Mouse (Mus musculus) layer of hippocampus, adult 8-10 months (tissue): ENCODE results near the gene Glrx2. TPM values are rescaled to one million over a fixed set of nuclear protein-coding genes. Genes with fewer than 3 reads are reported as not detected.

Source experiments
- DNase-seq, 2 experiments: peaks; one replicate each; pipeline ENCODE4 v3.0.0; 2022; ENCODE audit warnings: low spot score in 2 of 2
- total RNA-seq, 4 experiments: library from RNA; stranded (reverse); gene quantifications; 2 replicates each; pipeline ENCODE4 v1.2.4; 2022

Glrx2 gene
- total RNA-seq, 4 experiments from 2014 or later: 102 to 128 (median 113) TPM

DNA sequence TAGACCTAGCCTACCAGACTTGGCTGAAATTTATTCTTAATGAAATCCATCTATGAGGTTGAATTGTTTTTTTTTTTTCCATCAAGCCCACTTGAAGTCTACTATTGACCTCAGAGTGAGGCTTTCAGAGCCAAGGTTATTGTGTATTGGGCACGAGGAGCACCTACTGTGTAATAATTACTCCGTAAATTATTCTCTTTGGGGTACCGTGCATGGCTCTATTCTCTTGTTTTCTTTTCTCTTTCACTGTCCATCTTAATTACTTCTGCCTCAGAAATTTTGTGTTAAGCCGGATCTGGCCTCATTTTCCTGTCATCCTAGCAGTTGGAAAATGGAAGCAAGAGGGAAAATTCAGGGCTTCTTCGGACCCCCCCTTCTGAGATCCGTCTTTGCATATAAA lies 26.0 kb downstream of the Glrx2 start:
- DNase-seq: no peak

DNA sequence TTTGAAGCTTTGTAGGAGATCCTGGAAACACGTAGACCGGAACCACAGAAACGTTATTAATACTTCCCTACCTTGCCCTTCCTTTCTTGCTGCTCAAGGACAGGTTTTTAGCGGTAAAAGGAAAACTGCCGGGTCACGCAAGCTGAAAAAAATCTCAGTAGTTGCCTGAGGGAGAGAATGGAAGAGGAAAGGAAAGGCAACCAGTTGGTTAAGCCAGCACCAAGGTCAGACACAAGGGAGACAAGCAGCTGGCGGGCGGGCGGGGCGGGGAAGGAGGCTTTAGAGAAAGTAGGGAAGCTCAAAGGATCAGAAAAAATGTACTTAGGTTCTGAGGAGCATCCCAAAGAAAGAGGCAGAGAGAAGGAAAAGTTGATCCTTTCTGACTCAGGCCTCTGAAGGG lies 29.7 kb downstream of the Glrx2 start:
- DNase-seq: no peak

DNA sequence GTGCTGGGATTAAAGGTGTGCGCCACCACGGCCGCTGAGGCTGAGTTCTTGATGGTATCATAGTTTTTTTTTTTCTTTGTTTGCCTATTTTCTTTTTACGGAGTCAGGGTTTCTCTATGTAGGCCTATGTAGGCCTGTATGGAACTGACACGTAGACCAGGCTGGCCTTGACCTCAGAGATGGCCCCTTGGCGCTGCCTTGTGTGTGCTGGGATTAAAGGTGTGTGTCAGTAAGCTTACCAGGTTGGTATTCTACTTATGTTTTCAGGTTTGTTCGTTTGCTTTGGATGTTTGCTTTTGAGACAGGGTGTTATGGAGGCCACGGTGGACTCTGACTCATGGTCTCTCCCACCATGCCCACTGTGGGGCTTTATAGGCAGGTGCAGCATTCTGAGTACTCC lies 46.0 kb downstream of the Glrx2 start:
- no peak for DNase-seq

- DNase-seq: no peak
Observed at GRCm38 (mm10) chr1:143764443-143764842, 48.3 kb downstream of the Glrx2 start.

- no peak for DNase-seq
Observed at GRCm38 (mm10) chr1:143765801-143766200, 49.7 kb downstream of the Glrx2 start.

GRCm38 (mm10) chr1:143766238-143766637 lies 50.1 kb downstream of the Glrx2 start:
- DNase-seq: no peak

- DNase-seq: no peak
Observed at GRCm38 (mm10) chr1:143770444-143771109, 54.4 kb downstream of the Glrx2 start.

GRCm38 (mm10) chr1:143773082-143773481 lies 56.9 kb downstream of the Glrx2 start:
- DNase-seq: no peak

DNA sequence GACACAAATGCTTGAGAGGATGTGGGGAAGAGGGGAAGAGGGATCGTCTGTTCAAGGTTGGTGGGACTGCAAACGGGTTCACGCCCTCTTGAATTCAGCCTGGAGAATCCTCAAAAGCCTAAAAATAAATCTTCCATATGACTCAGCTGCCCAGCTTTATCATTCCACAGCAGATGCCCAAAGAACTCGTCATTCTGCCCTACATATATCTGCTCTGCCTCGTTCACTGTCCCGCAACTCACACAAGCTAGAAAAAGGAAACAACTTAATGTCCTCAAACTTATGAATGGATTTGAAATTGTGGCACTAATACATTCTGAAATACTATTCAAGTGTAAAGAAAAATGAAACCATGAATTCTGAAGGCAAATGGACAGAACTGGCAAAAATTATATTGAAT lies 57.8 kb downstream of the Glrx2 start:
- no peak for DNase-seq

- peak; percentile 95 to 97 for DNase-seq
Observed at GRCm38 (mm10) chr1:143776446-143777411, 60.6 kb downstream of the Glrx2 start, which contains the start of the genes Trove2 and Uchl5. Trove2 (minus strand) TSS chr1:143777068. Uchl5 (plus strand) TSS chr1:143777272.

DNA sequence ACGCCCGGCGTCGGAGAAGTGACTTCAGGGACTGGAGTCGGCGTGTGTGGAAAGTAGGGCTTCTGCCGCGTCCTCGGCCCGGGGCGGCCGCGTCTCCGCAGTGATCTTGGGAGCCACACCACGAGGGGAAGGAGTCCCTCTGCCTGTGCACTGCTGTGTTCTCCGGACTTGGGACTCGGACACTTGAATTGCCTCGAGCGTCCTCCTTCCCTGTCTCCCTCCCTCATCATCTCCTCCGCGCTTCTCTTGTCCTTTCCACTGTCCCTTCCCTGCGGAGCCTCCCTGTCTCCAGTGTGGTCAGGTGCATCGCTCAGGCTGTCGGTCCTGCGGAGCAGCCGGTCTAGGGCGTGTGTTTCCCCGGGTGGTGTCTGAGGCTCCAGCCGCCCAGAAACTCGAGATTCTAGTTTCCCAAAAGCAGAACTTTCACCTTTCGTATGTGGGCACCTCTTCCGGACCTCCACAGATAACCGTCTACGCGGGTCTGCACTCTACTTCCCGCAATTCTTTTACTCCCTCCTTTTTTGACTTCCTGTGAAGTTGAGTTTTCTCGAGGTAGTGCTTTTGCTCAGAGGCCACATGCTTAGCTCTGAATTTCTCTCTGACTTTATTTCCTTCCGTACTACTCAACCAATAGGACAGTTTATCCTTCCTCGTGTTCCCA lies 61.5 kb downstream of the Glrx2 start:
- DNase-seq: peak in 1 of 2 experiments; percentile 24

DNA sequence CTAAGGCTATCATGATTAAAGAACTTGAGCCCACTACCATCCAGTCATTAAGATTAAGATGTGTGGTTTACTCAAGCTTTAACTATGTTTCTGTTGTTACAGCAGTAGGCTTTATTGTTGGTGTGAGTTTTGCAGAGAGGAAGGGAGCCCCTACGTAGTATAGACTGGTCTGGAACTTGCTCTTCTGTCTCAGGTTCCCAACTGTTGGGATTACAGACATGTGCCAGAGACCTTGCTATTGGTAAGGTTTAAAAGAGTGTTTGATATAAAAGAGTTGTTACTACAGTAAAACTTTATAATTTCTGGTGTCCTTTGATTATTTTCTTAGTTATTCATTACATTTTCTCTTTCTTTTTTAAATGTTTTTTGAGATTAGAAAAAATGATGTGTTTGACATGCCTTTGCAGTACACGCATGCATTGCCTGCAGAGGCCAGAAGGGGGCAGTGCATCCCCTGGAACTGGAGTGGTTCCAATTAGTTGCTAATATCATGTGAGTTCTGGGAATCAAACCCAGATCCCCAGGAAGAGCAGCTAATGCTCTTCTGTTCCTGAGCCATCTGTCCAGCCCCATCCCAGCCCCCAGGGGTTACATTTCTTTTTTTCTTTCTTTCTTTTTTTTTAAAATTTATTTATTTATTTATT lies 72.6 kb downstream of the Glrx2 start:
- DNase-seq: no peak

Other genes with a start within 250 kb of the Glrx2 start
- 10 to 100 TPM; 14.3 to 22.5 (median 19.3) TPM for gene B3galt2, start 75.7 kb upstream of the Glrx2 start, total RNA-seq
- 10 to 100 TPM; 66.8 to 84.8 (median 78.5) TPM for gene Cdc73, start 13.4 kb upstream of the Glrx2 start, total RNA-seq
- gene Trove2, start 60.7 kb downstream of the Glrx2 start, total RNA-seq: 10 to 100 TPM; 24.7 to 34.4 (median 29.5) TPM
- 10 to 100 TPM; 34.3 to 40.0 (median 36.7) TPM for gene Uchl5, start 60.9 kb downstream of the Glrx2 start, total RNA-seq